Mouse (Mus musculus) forebrain, embryonic 14.5 days (tissue): Measurements from ENCODE around the gene Mtnr1a. TPM values are rescaled to one million over a fixed set of nuclear protein-coding genes. Genes with fewer than 3 reads are reported as not detected.
A peak's percentile ranks its signal among the peaks of the same experiment; 100 is the strongest.

Source experiments
- ATAC-seq: fragments of 200-750 bp; cut with Nextera tagmentation; 2 replicates; pipeline ENCODE4 v1.8.0; 2017; ENCODE audit warnings: mild to moderate bottlenecking, moderate library complexity
- DNase-seq: peaks from one replicate; pipeline ENCODE4 v3.0.0-alpha.2; 2015; ENCODE audit warnings: low spot score
- H3K27ac ChIP-seq: fragments of 300-500 bp; sonication (generic); 2 replicates; pipeline ENCODE4 v1.5.1; 2014; ENCODE audit warnings: low read depth, mild to moderate bottlenecking, control low read depth, low read length, moderate library complexity
- H3K27me3 ChIP-seq: fragments of 300-500 bp; sonication (generic); replicated peaks from 2 replicates; pipeline ENCODE4 v1.6.1; 2014; ENCODE audit warnings: low read length, control low read depth, mixed read lengths; ENCODE audit not compliant: control insufficient read depth, insufficient read depth
- H3K36me3 ChIP-seq: fragments of 300-500 bp; sonication (generic); 2 replicates; pipeline ENCODE4 v1.6.1; 2014; ENCODE audit warnings: low read length, control low read depth; ENCODE audit not compliant: control insufficient read depth, insufficient read depth
- H3K4me1 ChIP-seq: fragments of 300-500 bp; sonication (generic); 2 replicates; pipeline ENCODE4 v1.6.1; 2014; ENCODE audit warnings: antibody characterized with exemption, low read length, control low read depth; ENCODE audit not compliant: control insufficient read depth, insufficient read depth
- H3K4me2 ChIP-seq: fragments of 300-500 bp; sonication (generic); 2 replicates; pipeline ENCODE4 v1.6.1; 2014; ENCODE audit warnings: mild to moderate bottlenecking, control low read depth, low read length
- H3K4me3 ChIP-seq: fragments of 300-500 bp; sonication (generic); 2 replicates; pipeline ENCODE4 v1.5.1; 2014; ENCODE audit warnings: low read depth, low read length, control low read depth
- H3K9ac ChIP-seq: fragments of 300-500 bp; sonication (generic); 2 replicates; pipeline ENCODE4 v1.6.1; 2014; ENCODE audit warnings: mild to moderate bottlenecking, low read length, control low read depth, moderate library complexity
- H3K9me3 ChIP-seq: fragments of 300-500 bp; sonication (generic); replicated peaks from 2 replicates; pipeline ENCODE4 v1.6.1; 2016; ENCODE audit warnings: low read length, control low read depth, mixed read lengths; ENCODE audit not compliant: control insufficient read depth
- WGBS: fragments of 180-500 bp; shearing (Covaris S2); extraction: QIAGEN DNeasy Blood & Tissue Kit; methylation state at CpG from one replicate; pipeline ENCODE4 v1.1.7; 2014; 5-methylcytosine and 5-hydroxymethylcytosine counted together
- polyA plus RNA-seq: library from polyadenylated mRNA; unstranded; fragments of >200 nt; fragmentation: Nextera tagmentation; extraction: Ambion mirVana; gene quantifications from 2 replicates; pipeline ENCODE4 v1.2.1, GENCODE M21; 2014

Mtnr1a gene
- polyA plus RNA-seq, 1 experiment from 2014 or later, result 0.58 TPM

- Histone ChIP-seq H3K27me3 (no peaks in the 10 kb centered on the region), H3K4me2 (no peak overlapping the region), H3K36me3 (no peaks in the 10 kb centered on the region), H3K27ac (no peak overlapping the region), H3K4me3 (no peak overlapping the region), H3K9ac (no peak overlapping the region), H3K9me3 (no peaks in the 10 kb centered on the region), H3K4me1 (no peaks in the 10 kb centered on the region)
- 60% methylated on average over 5 of the region's 5 CpGs for WGBS
- ATAC-seq (no peak), DNase-seq (peak; percentile 19)
Observed at GRCm38 (mm10) chr8:45125680-45126079, 56.7 kb downstream of the Mtnr1a start.

Other genes with a start within 250 kb of the Mtnr1a start
- 10.0 and 11.4 TPM in 2 replicates for gene Fat1, start 133.7 kb upstream of the Mtnr1a start, polyA plus RNA-seq
- gene F11, start 192.9 kb downstream of the Mtnr1a start, polyA plus RNA-seq, result not detected in 2 replicates
- not detected in 2 replicates for gene Klkb1, start 225.7 kb downstream of the Mtnr1a start, polyA plus RNA-seq
- gene Gm45753, start 239.3 kb downstream of the Mtnr1a start, polyA plus RNA-seq, result not detected in 2 replicates